Mouse (Mus musculus) regulatory T cell (primary cell): ENCODE measurements at regions not wholly inside any gene's neighbourhood (a gene's known extent, or its start where the extent isn't known, plus 50 kb on each side); places are given as distances from the start of the nearest gene placed in this dataset.

ENCODE experiments used
- in situ Hi-C: fragments of 300-600 bp; cut with MboI, MseI; formaldehyde crosslinking; loops from one replicate; pipeline ENCODE4 v1.15.1; 2025; ENCODE audit warnings: high pct_unique_total_duplicates

DNA sequence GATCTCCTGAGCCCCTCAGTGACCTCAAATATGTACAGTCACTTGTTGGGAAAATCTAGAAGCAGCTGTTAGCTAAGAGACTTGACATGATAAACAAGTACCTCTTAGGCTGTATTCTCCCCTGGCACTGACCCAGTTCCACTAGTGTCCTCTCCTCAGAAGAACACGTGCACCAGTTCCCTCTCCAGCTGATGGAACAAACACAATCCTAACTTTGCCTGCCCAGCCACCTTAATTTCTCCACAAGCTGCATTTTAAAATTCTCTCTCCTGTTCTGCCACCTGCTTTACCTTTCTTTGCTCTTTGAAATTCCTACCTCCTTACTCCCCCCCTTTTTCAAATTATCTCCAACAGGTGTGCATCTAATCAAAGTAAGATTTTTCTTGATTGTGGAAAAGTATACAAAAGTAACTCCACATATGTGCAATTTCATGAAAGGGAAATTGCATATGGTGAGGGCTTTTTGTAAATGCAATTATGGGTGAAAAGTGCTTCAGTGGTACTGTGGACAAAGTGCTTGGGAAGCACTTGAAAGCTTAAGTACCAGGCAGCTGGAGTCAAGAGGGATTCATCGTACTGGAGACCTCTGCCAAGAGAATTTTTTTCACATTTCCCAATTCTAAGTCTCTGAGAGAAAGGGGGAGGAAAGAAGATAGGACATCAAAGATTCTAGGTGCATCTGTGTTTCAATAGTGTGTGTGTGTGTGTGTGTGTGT, 590.7 kb upstream of the Acvr2a start:
- in situ Hi-C loops = no loop called here

DNA sequence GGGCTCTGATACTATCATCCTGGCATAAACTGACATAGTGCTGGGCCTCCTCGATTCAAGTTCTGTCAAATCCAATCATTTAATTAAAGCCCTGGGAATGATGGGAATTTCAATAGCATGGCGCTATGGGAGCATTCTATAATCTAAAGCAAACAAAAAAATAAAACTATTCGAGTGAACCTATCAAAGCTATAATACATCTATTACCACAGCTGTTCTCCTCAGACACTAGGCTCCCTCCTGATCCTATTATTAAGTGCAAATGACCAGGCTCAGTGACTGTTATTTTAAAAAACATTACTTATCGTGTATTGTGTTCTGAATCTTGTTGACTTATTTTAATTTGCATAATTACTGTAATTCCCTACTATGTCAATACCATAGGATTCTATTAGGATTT, 563.7 kb upstream of the Acvr2a start:
- in situ Hi-C loops = no loop called here

DNA sequence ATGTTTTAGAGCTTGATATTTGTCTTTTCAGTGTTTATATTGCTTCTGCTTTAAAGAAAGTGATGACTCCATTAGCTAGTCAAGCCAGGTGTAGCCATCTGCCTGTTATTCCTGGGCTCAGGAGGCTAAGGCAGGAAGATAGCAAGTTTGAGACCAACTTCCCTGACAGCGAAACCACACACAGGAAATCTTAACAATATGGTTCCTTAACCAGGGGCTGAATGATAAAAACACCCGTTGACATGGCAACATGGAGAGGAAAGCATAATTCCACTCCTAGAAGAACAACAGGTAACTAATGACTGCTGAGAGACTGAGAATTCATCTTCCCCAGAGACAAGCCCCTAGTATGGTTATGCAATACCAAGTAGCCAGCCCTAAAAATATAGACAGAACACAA, 553.6 kb upstream of the Acvr2a start:
- in situ Hi-C loops = no loop called here
